Mouse (Mus musculus) liver, postnatal 0 days (tissue): ENCODE measurements around the gene Btbd9. TPM values are rescaled to one million over a fixed set of nuclear protein-coding genes. Genes with fewer than 3 reads are reported as not detected.

Experiments used
- ATAC-seq: fragments of 200-750 bp; cut with Nextera tagmentation; 2 replicates; pipeline ENCODE4 v1.8.0; 2017; ENCODE audit warnings: mild to moderate bottlenecking, moderate library complexity
- DNase-seq: peaks from one replicate; pipeline ENCODE4 v3.0.0-alpha.2; 2016
- H3K27ac ChIP-seq: fragments of 300-500 bp; sonication (generic); 2 replicates; pipeline ENCODE4 v1.5.1; 2014; ENCODE audit warnings: antibody characterized with exemption, moderate library complexity, mild to moderate bottlenecking, low read depth
- H3K27me3 ChIP-seq: fragments of 300-500 bp; sonication (generic); 2 replicates; pipeline ENCODE4 v1.6.1; 2014; ENCODE audit warnings: low read length, control low read depth, mixed read lengths; ENCODE audit not compliant: insufficient read depth
- H3K36me3 ChIP-seq: fragments of 300-500 bp; sonication (generic); replicated peaks from 2 replicates; pipeline ENCODE4 v1.6.1; 2014; ENCODE audit warnings: mild to moderate bottlenecking, control low read depth, low read length, moderate library complexity, mixed read lengths; ENCODE audit not compliant: insufficient read depth
- H3K4me1 ChIP-seq: fragments of 300-500 bp; sonication (generic); 2 replicates; pipeline ENCODE4 v1.6.1; 2014; ENCODE audit warnings: antibody characterized with exemption, mild to moderate bottlenecking, control low read depth; ENCODE audit not compliant: insufficient read depth
- H3K4me2 ChIP-seq: fragments of 300-500 bp; sonication (generic); 2 replicates; pipeline ENCODE4 v1.6.1; 2014; ENCODE audit warnings: low read depth, mild to moderate bottlenecking, low read length, moderate library complexity, mixed read lengths
- H3K4me3 ChIP-seq: fragments of 300-500 bp; sonication (generic); 2 replicates; pipeline ENCODE4 v1.5.1; 2014; ENCODE audit warnings: low read depth, low read length
- H3K9ac ChIP-seq: fragments of 300-500 bp; sonication (generic); replicated peaks from 2 replicates; pipeline ENCODE4 v1.6.1; 2014; ENCODE audit warnings: mild to moderate bottlenecking, moderate library complexity
- H3K9me3 ChIP-seq: fragments of 300-500 bp; sonication (generic); 2 replicates; pipeline ENCODE4 v1.6.1; 2016; ENCODE audit warnings: mild to moderate bottlenecking, control low read depth, low read length, mixed read lengths
- CTCF ChIP-seq: sonication (generic); IDR thresholded peaks from 2 replicates; pipeline ENCODE4 v1.5.1; 2016; ENCODE audit warnings: antibody characterized with exemption, low read depth
- EP300 ChIP-seq: IDR thresholded peaks from 2 replicates; pipeline ENCODE4 v1.6.1; 2016; ENCODE audit warnings: antibody characterized with exemption, low read depth, mild to moderate bottlenecking
- WGBS: fragments of 180-500 bp; shearing (Covaris S2); extraction: QIAGEN DNeasy Blood & Tissue Kit; methylation state at CpG from one replicate; pipeline ENCODE4 v1.1.7; 2014; ENCODE audit not compliant: insufficient replicate concordance; 5-methylcytosine and 5-hydroxymethylcytosine counted together
- polyA plus RNA-seq: library from polyadenylated mRNA; unstranded; fragments of >200 nt; fragmentation: Nextera tagmentation; extraction: Ambion mirVana; gene quantifications from 2 replicates; pipeline ENCODE4 v1.2.1, GENCODE M21; 2015

The Btbd9 gene
- polyA plus RNA-seq, 1 experiment from 2014 or later: 16.5 TPM

DNA sequence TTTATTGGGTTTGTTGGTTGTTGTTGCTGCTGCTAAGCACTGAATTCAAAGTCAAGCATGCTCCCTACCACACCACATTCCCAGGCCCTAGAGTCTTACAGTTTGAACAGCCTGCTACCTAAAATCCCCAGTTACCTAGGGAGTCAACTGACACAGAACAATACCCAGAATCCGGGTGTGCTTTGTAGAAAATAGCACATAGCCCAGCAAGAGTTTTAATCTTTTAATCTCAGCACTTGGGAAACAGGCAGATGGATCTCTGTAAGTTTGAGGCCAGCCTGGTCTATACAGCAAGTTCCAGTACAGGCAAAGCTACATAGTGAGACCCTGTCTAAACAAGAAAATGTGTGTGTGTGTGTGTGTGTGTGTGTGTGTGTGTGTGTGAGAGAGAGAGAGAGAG lies 34.5 kb upstream of the Btbd9 start:
- Histone ChIP-seq H3K9me3 (no peaks in the 10 kb centered on the region), H3K9ac (peak overlapping the region; percentile 96), H3K27ac (peak overlapping the region; percentile 97), H3K27me3 (no peaks in the 10 kb centered on the region), H3K4me1 (peaks cover 50% of the 10 kb centered on the region), H3K36me3 (0 out of 2 replicates have a peak, but pooled peaks cover 5% of the 10 kb centered on the region), H3K4me2 (peak overlapping the region; percentile 68), H3K4me3 (peak overlapping the region; percentile 77)
- ATAC-seq (no peak), DNase-seq (no peak)
- 68% methylated on average over 1 of the region's 1 CpGs for WGBS
- TF ChIP-seq CTCF: no peak
- no peak for TF ChIP-seq EP300

DNA sequence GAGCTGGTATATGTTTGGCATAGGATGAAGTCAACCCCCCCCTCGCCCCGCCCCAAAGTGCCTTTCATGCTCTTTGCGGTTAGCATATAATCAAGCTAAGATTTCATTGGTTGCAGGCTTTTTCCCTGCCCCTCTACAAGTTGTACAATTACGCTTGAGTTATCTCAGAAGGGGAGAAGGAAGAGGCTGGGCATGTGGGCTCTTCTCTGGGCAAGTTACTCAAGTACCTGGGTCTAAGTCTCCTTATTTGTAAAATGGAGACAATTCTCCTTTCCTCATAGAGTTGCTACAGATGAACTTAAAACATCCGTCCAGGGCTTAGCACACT lies 33.7 kb upstream of the Btbd9 start:
- no peak for DNase-seq
- 75% methylated on average over 5 of the region's 5 CpGs for WGBS
- H3K9me3 ChIP-seq: no peaks in the 10 kb centered on the region

DNA sequence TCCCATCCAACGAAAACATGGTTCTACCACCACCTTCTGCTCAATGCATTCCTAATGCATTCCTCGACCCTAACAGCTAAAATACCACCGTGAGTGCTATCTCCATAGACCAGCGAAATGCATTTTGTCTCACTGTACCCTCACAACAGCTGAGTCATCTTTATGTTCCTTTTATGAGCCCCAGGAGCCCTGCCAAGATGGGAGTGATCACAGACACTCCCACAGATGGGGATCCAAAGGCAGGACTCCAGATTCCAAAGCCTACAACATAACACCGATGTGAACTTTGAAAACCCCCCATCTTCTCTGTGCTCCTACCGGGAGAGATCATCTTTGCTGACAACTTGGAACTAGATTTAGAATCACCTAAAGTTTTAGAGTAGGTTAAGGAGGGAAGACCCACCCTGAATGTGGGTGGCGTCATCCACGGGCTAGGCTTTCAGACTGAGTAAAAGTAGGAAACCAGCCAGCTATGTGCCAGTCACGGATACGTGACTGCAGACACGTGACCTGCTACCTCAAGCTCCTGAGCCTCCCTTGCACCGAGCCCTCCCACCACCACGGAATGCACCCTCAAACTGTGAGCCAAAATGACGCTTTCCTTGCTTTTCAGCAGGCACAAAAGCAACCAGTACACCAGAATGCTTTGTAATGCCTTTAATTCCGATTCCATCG lies 33.2 kb upstream of the Btbd9 start:
- TF ChIP-seq EP300 (peak; percentile 68; the same call in 1 of the 2 replicates), CTCF (no peak)
- DNase-seq: peak; percentile 51
- Histone ChIP-seq H3K36me3 (peaks cover 5% of the 10 kb centered on the region; the same call in 1 of the 2 replicates), H3K27me3 (no peaks in the 10 kb centered on the region), H3K27ac (peak overlapping the region; percentile 97), H3K4me3 (peak overlapping the region; percentile 77), H3K9me3 (no peaks in the 10 kb centered on the region), H3K4me2 (peak overlapping the region; percentile 68), H3K9ac (peak overlapping the region; percentile 31; the same call in 1 of the 2 replicates), H3K4me1 (peaks cover 47% of the 10 kb centered on the region)
- ATAC-seq: peak; percentile 37
- 64% methylated on average over 16 of the region's 16 CpGs for WGBS

More for the DNA sequence above, 33.7 kb upstream of the Btbd9 start:
- H3K9ac ChIP-seq: peak overlapping the region; percentile 18; the same call in 1 of the 2 replicates
- no peaks in the 10 kb centered on the region for H3K27me3 ChIP-seq
- peak overlapping the region; percentile 77 for H3K4me3 ChIP-seq
- no peak for TF ChIP-seq CTCF
- peaks cover 47% of the 10 kb centered on the region for H3K4me1 ChIP-seq
- H3K4me2 ChIP-seq: peak overlapping the region; percentile 68
- ATAC-seq: no peak
- peaks cover 5% of the 10 kb centered on the region; the same call in 1 of the 2 replicates for H3K36me3 ChIP-seq
- peak overlapping the region; percentile 97 for H3K27ac ChIP-seq

DNA sequence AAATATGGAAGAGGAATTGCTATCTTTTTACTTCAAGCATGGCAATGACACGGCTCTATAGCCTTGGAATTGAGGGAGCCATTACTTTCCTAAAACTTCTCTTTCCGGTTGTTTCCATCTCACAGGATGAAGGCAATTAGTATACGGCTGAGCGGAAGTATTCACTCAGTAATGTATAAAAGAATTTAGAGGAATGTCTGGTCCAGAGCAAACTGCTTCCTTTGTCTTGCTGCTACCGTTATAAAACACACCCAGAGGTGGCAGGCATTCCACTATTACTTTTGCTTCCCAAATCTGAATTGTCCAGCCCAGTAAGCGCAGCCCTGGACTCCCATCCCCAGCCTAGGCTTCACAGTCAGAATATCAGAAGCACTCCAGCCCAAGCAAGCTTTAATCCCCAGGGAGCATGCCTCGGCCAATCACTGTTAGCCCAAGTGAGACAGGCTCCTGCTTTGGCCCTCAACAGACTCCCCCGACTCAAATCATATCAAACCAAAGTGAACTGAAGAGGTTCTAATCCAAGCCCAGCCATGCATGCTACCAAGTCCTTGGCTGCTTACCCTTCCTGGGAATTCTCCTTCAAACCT lies 31.7 kb upstream of the Btbd9 start:
- WGBS: 87% methylated on average over 8 of the region's 8 CpGs
- Histone ChIP-seq H3K4me3 (no peak overlapping the region), H3K4me1 (peaks cover 41% of the 10 kb centered on the region), H3K36me3 (peaks cover 14% of the 10 kb centered on the region), H3K4me2 (no peak overlapping the region), H3K27ac (0 out of 2 replicates have a peak overlapping the region, but pooled peaks have one; percentile 41), H3K9ac (no peak overlapping the region), H3K27me3 (no peaks in the 10 kb centered on the region), H3K9me3 (no peaks in the 10 kb centered on the region)
- no peak for DNase-seq
- no peak for TF ChIP-seq EP300
- no peak for TF ChIP-seq CTCF
- ATAC-seq: no peak

DNA sequence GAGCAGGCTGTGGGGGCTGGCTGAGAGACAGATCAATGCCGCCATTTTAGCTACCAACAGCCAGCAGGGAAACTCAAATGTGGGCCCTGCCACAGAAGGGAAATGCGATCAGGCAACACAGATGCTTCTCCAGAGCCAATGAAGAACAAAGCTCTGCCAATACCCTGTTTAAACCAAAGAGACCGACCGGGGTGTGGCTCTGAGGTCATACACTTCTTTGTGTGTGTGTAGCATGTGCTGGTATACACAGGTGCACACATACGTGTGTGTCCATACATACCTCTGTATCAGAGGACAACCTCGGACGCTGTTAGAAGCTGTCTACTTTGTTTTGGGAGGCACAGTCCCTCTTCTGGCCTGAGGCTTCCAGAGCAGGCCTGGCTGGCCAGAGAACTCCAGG lies 31.0 kb upstream of the Btbd9 start:
- H3K4me1 ChIP-seq: peaks cover 39% of the 10 kb centered on the region
- ATAC-seq: no peak
- 91% methylated on average over 7 of the region's 7 CpGs for WGBS

DNA sequence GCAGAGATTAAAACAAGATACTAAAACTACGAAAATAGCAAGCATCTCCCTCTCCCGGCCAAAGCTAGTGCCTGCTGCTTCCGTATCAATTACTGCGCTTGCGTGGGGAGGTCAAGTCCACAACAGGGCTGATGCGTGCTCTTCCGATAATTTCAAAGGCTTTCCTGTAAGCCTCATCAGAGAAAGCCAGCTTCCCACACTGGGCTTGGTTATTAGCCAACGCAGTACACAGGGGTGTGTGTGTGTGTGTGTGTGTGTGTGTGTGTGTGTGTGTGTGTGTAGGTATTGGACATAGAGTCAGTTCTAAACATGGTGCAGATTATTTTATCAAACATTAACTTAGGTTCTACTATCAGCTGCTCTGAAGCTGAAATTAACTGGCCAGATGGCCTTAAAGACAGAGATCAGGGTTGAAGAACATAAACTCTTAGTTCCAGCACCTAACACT lies 30.4 kb upstream of the Btbd9 start:
- ATAC-seq: peak; percentile 33
- H3K27me3 ChIP-seq: no peaks in the 10 kb centered on the region
- no peak overlapping the region for H3K4me3 ChIP-seq
- H3K36me3 ChIP-seq: peaks cover 27% of the 10 kb centered on the region
- H3K4me1 ChIP-seq: peaks cover 44% of the 10 kb centered on the region
- no peak overlapping the region for H3K9ac ChIP-seq
- DNase-seq: peak; percentile 40
- no peaks in the 10 kb centered on the region for H3K9me3 ChIP-seq
- peak overlapping the region; percentile 56; the same call in 1 of the 2 replicates for H3K27ac ChIP-seq
- TF ChIP-seq CTCF (no peak), EP300 (no peak)
- WGBS: 76% methylated on average over 8 of the region's 8 CpGs
- H3K4me2 ChIP-seq: 0 out of 2 replicates have a peak overlapping the region, but pooled peaks have one; percentile 23

More for the DNA sequence above, 31.0 kb upstream of the Btbd9 start:
- Histone ChIP-seq H3K4me2 (0 out of 2 replicates have a peak overlapping the region, but pooled peaks have one; percentile 23), H3K4me3 (no peak overlapping the region), H3K9me3 (no peaks in the 10 kb centered on the region), H3K36me3 (peaks cover 20% of the 10 kb centered on the region), H3K27ac (peak overlapping the region; percentile 56; the same call in 1 of the 2 replicates), H3K9ac (no peak overlapping the region), H3K27me3 (no peaks in the 10 kb centered on the region)
- no peak for TF ChIP-seq EP300
- no peak for TF ChIP-seq CTCF
- DNase-seq: peak; percentile 13
